Mouse (Mus musculus): ENCODE results near the gene Rnf43. TPM values are rescaled to one million over a fixed set of nuclear protein-coding genes. Genes with fewer than 3 reads are reported as not detected.

Rnf43 gene
- total RNA-seq, 4 experiments from 2014 or later: 0.34 to 0.91 (median 0.46) TPM

- no peak for DNase-seq (ENCODE audit: low spot score)
These were observed 47.2 kb downstream of the Rnf43 start for GRCm38 (mm10) chr11:87709513-87710261.

- DNase-seq (ENCODE audit: low spot score): no peak
These were observed 47.7 kb downstream of the Rnf43 start for GRCm38 (mm10) chr11:87710262-87710615.

DNA sequence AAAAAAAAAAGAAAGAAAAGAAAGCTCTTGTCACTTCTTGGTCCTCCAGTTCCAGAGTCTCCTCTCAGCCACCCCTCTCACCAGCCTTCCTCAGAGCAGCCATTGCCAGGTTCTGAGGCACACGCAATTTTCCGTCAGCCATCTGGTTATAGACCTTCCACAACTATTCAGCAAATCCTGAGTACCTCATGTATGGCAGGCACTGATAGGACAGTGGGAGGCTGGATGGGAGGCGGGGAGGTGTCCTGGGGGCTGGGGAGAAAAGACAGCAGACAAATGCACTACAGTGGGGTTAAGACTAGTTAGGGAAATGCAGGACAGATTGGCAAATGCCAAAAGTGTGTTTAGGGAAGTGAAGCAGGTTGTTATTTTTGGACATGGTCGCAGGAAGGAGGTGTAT, 49.7 kb downstream of the Rnf43 start:
- no peak for DNase-seq (ENCODE audit: low spot score)

DNA sequence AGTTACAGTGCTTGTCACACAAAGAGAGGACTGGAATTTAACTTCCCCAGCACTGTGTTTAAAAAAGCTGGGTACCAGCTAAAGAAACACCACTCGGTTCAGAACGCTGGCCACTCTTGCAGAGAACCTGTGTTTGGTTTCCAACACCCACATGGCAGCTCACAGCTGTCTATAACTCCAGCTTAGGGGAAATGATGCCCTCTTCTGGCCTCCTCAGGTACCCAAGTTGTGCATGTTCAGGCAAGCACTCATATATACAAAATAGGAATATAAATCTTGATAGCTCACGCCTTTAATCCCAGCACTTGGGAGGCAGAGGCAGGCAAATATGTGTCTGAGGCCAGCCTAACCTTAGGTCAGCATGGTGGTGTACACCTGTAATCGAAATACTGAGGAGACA, 53.5 kb downstream of the Rnf43 start:
- no peak for DNase-seq (ENCODE audit: low spot score)

DNA sequence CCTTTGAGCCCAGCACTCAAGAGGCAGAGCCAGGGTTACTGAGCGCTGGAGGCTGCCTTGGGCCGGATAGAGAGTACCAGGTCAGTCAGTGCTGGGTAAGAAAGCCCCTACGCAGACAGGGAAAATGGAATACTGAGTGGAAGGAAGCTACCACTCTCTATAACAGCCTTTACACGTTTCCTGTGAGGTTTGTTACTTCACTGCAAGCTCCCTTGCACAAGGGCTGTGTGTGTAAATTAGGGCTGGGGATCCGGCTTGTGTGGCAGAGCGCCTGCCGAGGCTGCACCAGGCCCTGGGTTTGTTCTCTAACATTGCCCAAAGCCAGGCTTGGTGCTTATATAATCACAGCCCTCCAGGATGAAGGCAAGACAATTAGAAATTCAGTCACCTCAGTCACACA, 57.0 kb downstream of the Rnf43 start:
- DNase-seq (ENCODE audit: low spot score): no peak

DNA sequence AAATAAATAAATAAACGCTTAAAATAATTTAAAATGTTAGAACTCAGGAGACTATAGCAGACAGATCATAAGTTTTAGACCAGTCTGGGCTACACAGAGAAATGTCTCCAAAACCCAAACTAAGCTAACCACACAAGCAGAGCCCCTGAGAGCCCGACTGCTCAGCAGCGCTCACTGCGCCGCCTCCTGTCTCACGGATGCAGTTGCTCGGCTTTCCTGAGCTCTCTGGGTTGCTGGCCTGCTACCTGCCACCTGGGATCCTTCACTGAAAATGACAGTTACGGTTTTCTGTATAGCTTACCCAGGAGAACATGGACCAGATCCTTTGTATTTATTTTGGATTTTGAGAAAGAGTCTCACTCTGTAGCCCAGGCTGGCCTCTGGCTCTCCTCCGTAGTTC, 57.8 kb downstream of the Rnf43 start:
- no peak for DNase-seq (ENCODE audit: low spot score)

DNA sequence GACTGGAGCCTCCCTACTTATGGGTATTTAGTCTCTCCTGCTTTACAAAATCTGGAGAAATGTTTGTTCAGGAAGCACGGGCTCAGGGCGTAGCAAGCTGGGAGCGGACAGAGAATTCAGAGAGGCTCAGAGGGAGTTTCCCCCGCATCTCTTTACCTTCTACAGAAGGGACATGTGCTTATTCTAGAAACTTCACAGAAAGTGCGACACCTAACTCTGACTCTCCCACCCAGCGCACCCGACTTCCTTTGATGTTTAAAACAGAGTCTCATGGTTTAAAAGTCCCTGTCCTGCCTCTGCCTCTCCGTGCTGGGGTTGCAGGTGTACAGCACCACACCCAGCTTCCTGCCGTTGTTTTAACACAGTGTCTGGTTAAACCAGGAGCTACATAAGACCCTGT, 58.3 kb downstream of the Rnf43 start:
- no peak for DNase-seq (ENCODE audit: low spot score)

DNA sequence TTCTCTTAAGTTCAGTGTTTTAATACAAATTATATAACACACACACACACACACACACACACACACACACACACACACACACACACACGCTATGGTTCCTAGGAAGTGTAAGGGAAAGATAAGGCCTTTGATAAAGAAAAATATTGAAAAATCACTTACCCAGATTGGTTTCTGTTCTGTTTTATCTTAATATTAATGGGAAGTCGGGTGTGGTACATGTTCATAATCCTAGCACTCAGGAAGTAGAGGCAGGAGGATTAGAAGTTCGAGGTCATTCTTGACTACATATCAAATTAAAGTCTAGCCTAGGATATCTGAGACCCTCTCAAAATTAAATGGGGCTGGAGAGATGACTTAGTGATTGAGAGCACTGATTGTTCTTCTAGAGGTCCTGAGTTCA, 59.6 kb downstream of the Rnf43 start:
- DNase-seq (ENCODE audit: low spot score): no peak

DNA sequence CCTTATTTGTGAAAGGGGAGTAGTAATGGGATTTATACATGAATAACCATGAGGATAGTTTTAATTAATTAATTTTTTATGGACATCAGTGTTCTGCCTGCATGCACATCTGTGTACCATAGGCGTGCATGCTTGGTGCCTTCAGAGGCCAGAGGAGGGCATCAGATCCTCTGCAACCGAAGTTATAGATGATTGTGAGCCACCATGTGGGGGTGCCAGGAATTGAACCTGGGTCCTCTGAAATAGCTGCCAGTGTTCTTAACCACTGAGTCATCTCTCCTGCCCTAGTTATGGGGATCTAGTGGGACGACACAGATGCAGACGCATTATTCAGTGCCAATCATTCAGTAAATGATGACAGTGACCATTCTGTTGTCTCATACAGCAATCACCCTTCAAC, 60.4 kb downstream of the Rnf43 start:
- no peak for DNase-seq (ENCODE audit: low spot score)

DNA sequence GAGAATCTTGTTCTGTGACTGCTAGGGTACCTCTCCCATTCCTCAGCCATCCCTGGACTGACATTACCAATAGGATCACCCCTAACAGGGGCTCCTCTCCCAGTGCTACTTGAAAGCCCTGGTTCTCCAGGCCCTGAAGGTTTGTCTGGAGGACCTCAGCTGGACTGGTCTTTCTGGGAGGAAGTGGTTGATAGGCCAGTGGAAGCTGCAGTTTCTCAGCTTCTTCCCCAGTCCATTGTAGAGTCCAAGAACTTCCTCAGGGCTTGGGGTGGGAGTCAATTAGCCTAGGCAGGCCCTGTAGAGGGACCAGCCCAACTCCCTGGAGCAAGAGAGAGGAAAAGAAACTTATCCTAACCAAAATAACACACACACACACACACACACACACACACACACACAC, 63.0 kb downstream of the Rnf43 start:
- no peak for DNase-seq (ENCODE audit: low spot score)

- DNase-seq (ENCODE audit: low spot score): no peak
These were observed 63.5 kb downstream of the Rnf43 start for GRCm38 (mm10) chr11:87725964-87726562.

GRCm38 (mm10) chr11:87727021-87727420, 64.5 kb downstream of the Rnf43 start:
- no peak for DNase-seq (ENCODE audit: low spot score)

DNA sequence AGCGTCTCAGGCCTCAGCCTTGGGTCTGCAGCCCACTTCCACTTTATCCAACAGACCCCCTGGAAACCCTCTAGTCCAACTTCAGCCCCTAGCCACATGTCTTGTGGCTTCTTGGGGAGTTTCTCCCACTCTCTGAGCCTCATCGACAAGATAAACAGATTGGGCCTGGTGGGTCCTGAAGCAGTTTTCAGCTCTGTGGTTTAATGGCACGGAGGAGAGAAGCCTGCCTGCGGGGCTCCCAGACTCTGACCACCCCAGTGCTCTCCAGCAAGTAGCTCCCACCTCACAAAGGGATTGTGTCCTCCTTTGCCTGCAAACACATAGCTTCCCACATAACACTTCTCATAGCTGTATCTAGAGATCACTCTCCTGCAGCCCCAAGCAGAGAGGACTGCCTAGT, 64.9 kb downstream of the Rnf43 start:
- no peak for DNase-seq (ENCODE audit: low spot score)

- DNase-seq (ENCODE audit: low spot score): no peak
These were observed 66.5 kb downstream of the Rnf43 start for GRCm38 (mm10) chr11:87728850-87729592.

DNA sequence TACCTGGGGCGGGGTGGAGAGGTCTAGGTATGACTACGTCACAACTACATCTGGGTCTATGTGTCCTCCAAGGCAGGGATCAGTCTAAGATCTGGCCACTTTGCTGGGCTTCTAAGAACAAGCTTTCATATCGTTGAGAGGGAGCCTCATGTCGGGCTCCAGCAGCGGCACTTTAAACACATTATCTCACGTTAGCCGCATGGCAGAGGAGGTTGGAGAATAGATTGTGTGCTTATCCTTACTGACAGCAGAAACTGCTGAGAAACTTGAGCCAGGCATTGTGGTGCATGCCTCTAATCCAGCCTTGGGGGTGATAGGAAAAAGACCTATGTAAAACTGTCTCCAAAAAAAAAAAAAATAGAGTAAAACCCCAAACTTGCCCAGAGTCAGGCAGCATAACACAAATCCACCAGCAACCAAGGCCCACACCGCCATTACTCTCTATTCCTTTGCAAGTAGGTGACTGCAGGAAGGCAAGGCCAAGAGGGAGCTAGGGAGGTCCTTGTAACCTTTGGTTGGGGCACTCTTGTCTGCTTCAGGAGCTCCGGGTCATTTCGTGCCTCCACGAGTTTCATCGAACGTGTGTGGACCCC, 67.2 kb downstream of the Rnf43 start:
- no peak for DNase-seq (ENCODE audit: low spot score)

DNA sequence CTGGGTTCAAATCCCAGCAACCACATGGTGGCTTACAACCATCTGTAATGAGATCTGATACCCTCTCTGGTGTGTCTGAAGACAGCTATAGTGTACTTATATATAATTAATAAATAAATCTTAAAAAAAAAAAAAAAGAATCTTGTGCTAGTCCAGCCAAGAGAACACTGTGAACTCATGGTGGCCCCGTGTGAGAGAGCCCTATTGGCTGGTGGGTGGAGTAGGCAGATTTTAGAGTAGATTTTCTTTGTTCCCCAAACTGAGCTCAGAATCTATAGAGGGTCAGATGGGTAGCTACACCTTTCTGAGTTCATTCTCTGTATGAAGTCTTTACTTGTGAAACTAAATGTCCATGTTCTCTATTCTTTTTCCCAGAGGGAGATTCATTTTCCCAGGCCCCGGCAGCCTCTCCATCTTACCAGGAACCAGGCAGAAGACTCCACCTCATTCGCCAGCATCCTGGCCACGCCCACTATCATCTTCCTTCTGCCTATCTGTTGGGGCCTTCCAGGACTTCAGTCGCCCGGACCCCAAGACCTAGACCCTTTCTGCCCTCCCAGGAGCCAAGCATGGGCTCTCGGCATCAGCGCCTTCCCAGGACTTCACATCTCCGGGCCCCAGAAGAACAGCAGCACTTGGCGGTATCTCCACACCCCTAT, 68.3 kb downstream of the Rnf43 start:
- DNase-seq (ENCODE audit: low spot score): no peak

- no peak for DNase-seq (ENCODE audit: low spot score)
These were observed 71.8 kb downstream of the Rnf43 start for GRCm38 (mm10) chr11:87734346-87734745.

DNA sequence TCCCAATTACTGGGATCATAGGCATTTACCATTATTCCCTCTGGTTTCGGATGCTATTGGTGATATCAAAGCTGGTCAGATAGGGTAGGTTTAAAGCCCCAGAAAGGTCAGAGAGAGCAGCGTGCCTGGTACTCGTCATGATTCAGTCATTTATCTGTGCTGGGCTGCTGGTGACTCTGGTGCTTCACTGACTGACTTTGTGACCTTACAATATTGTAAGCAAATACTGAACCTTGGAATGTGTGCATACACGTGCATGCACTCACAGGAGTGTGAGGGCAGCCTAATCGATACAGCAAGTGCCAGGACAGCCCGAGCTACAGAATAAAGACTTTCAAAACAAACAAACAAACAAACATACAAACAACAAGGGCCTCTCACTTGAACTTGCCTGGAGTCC, 73.2 kb downstream of the Rnf43 start:
- no peak for DNase-seq (ENCODE audit: low spot score)

- DNase-seq (ENCODE audit: low spot score): peak; percentile 60
These were observed 74.2 kb downstream of the Rnf43 start for GRCm38 (mm10) chr11:87736647-87737134.

DNA sequence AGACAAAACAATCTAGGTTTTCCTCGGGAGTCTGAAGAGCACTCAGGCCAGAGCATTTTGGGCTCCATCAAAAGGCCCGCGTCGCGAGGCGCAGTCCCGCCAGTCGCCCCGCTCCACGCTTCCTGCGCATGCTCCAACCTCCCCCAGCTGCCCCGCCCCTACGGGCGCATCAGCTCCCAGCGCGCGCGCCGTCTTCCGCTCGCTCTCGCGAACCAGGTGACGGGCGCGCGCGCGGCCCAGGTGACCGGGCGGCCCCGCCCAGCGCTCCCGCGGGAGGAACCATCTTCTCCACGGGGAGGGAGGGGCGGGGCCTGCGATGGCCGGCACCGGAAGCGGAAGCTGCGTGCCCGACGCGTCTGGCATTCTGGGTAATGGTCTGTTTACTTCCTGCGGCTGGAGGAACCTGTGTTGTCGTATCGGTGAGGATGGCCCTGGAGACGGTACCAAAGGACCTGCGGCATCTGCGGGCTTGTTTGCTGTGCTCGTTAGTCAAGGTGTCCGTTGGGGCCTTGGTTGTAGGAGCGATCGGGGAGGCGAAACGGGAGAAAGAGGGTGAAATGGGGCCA, 74.7 kb downstream of the Rnf43 start, which contains the start of gene Supt4a:
Gene Supt4a, plus strand, starts transcription at position 378 of the 566 bp plus-strand sequence.
- DNase-seq (ENCODE audit: low spot score): peak; percentile 94

GRCm38 (mm10) chr11:87743691-87744090, 81.2 kb downstream of the Rnf43 start:
- no peak for DNase-seq (ENCODE audit: low spot score)

Data from heart, adult 8-10 months (tissue).